Mouse (Mus musculus) liver, adult 2 months (tissue): ENCODE data around the gene H2-Ab1. TPM values are rescaled to one million over a fixed set of nuclear protein-coding genes. Genes with fewer than 3 reads are reported as not detected.

ENCODE experiments used
- DNase-seq: peaks from one replicate; pipeline ENCODE4 v3.0.0-alpha.2; 2011; ENCODE audit warnings: low read depth, low spot score; ENCODE audit errors: extremely low read depth
- H3K27ac ChIP-seq: fragments of 200-500 bp; replicated peaks from 2 replicates; pipeline ENCODE4 v1.5.1; 2012; ENCODE audit warnings: low read depth, mild to moderate bottlenecking, control low read depth, inconsistent platforms, low read length; ENCODE audit not compliant: insufficient read depth
- H3K27me3 ChIP-seq: fragments of 200-500 bp; 2 replicates; pipeline ENCODE4 v1.6.1; 2012; ENCODE audit warnings: mild to moderate bottlenecking, moderate library complexity, low read length, inconsistent platforms; ENCODE audit not compliant: control insufficient read depth, insufficient read depth
- H3K36me3 ChIP-seq: fragments of 200-500 bp; 2 replicates; pipeline ENCODE4 v1.6.1; 2012; ENCODE audit warnings: low read length, inconsistent platforms; ENCODE audit not compliant: control insufficient read depth, insufficient read depth
- H3K4me1 ChIP-seq: fragments of 200-500 bp; 2 replicates; pipeline ENCODE4 v1.6.1; 2011; ENCODE audit warnings: low read length; ENCODE audit not compliant: control insufficient read depth, insufficient read depth
- H3K4me3 ChIP-seq: fragments of 200-500 bp; 2 replicates; pipeline ENCODE4 v1.5.1; 2011; ENCODE audit warnings: low read depth, mild to moderate bottlenecking, control low read depth, low read length, moderate library complexity; ENCODE audit not compliant: insufficient read depth
- H3K79me2 ChIP-seq: fragments of 200-500 bp; 2 replicates; pipeline ENCODE4 v1.6.1; 2012; ENCODE audit warnings: inconsistent platforms, mild to moderate bottlenecking, low read length, moderate library complexity; ENCODE audit not compliant: control insufficient read depth, insufficient read depth
- H3K9ac ChIP-seq: fragments of 200-500 bp; 2 replicates; pipeline ENCODE4 v1.6.1; 2012; ENCODE audit warnings: low read depth, mild to moderate bottlenecking, control low read depth, inconsistent platforms, low read length
- CTCF ChIP-seq: fragments of 200-500 bp; IDR thresholded peaks from 2 replicates; pipeline ENCODE4 v1.5.1; 2011; ENCODE audit warnings: low read depth, low read length, control low read depth
- POLR2A ChIP-seq: fragments of 200-500 bp; IDR thresholded peaks from 2 replicates; pipeline ENCODE4 v1.6.1; 2011; ENCODE audit warnings: low read length, control low read depth; ENCODE audit not compliant: insufficient read depth; ENCODE audit errors: extremely low read depth
- WGBS: fragments of 180-500 bp; shearing (Covaris S2); methylation state at CpG from one replicate; pipeline ENCODE4 v1.1.7; 2018; 5-methylcytosine and 5-hydroxymethylcytosine counted together
- polyA plus RNA-seq: library from polyadenylated mRNA; depleted of rRNA; stranded (reverse); fragments of >200 nt; gene quantifications from 2 replicates; pipeline ENCODE4 v1.2.3, GENCODE M21; 2012
- total RNA-seq: library from RNA; depleted of rRNA; stranded (reverse); fragments of >200 nt; gene quantifications from 2 replicates; pipeline ENCODE4 v1.2.3, GENCODE M21; 2014

H2-Ab1 gene
- total and polyA plus RNA-seq, 2 experiments = 25.2 to 156 TPM

DNA sequence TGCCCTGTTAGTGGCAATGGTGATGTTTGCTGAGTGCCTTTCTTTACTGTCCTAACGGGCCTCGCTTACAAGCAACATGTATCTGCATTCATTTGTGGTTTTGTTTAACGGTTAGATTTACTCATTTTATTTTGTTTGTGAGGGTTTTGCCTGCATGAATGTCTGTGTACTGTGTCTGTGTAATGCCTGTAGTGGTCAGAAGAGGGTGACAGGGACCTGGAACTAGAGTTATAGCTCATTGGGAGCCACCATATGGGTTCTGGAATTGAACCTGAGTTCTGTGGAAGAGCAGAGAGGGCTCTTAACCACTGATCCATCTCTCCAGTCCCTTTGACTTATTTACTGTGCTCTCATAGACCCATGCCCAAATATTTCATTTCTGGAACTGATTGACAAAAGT, 10.4 kb upstream of the H2-Ab1 start:
- no peak overlapping the region for H3K9ac ChIP-seq
- H3K79me2 ChIP-seq = no peaks in the 10 kb centered on the region
- H3K27ac ChIP-seq = no peak overlapping the region
- no peaks in the 10 kb centered on the region for H3K27me3 ChIP-seq
- no peaks in the 10 kb centered on the region for H3K36me3 ChIP-seq
- no peak overlapping the region for H3K4me3 ChIP-seq
- TF ChIP-seq CTCF (no peak), POLR2A (no peak)
- DNase-seq = no peak
- H3K4me1 ChIP-seq = no peaks in the 10 kb centered on the region
- WGBS = 83% methylated on average over 3 of the region's 3 CpGs

- Histone ChIP-seq H3K27me3 (no peaks in the 10 kb centered on the region), H3K4me3 (no peak overlapping the region), H3K36me3 (no peaks in the 10 kb centered on the region), H3K4me1 (no peaks in the 10 kb centered on the region), H3K79me2 (no peaks in the 10 kb centered on the region), H3K27ac (no peak overlapping the region), H3K9ac (no peak overlapping the region)
- DNase-seq = no peak
- TF ChIP-seq CTCF (no peak), POLR2A (no peak)
- WGBS = 69% methylated on average over 2 of the region's 2 CpGs
Measured at GRCm38 (mm10) chr17:34248764-34249163, 8.7 kb upstream of the H2-Ab1 start.

DNA sequence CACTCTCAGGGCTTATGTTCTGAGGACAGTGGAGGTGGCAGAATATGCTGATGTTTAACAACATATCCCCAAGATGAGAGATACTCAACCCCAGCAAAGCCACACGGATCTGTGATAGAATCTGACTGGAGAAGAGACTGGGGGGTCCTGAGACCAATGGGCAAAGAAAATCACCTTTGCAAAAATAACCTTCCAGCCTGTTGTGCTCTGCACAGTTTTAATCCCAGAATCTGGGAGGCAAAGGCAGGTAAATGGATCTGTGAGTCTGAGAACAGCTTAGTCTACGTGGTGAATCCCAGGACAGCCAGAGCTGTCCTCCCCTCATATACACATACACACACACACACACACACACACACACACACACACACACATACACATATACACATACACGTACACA, 8.1 kb upstream of the H2-Ab1 start:
- Histone ChIP-seq H3K4me3 (no peak overlapping the region), H3K36me3 (no peaks in the 10 kb centered on the region), H3K79me2 (no peaks in the 10 kb centered on the region), H3K9ac (no peak overlapping the region), H3K4me1 (no peaks in the 10 kb centered on the region), H3K27me3 (no peaks in the 10 kb centered on the region), H3K27ac (no peak overlapping the region)
- 35% methylated on average over 3 of the region's 3 CpGs for WGBS
- no peak for TF ChIP-seq POLR2A
- TF ChIP-seq CTCF = no peak
- DNase-seq = no peak

- Histone ChIP-seq H3K27ac (no peak overlapping the region), H3K36me3 (no peaks in the 10 kb centered on the region), H3K79me2 (no peaks in the 10 kb centered on the region), H3K27me3 (no peaks in the 10 kb centered on the region), H3K9ac (no peak overlapping the region), H3K4me1 (no peaks in the 10 kb centered on the region), H3K4me3 (no peak overlapping the region)
- TF ChIP-seq POLR2A = no peak
- peak; percentile 31 for TF ChIP-seq CTCF
- WGBS = 20% methylated on average over 4 of the region's 4 CpGs
- peak; percentile 56 for DNase-seq
Measured at GRCm38 (mm10) chr17:34249878-34250277, 7.6 kb upstream of the H2-Ab1 start.

DNA sequence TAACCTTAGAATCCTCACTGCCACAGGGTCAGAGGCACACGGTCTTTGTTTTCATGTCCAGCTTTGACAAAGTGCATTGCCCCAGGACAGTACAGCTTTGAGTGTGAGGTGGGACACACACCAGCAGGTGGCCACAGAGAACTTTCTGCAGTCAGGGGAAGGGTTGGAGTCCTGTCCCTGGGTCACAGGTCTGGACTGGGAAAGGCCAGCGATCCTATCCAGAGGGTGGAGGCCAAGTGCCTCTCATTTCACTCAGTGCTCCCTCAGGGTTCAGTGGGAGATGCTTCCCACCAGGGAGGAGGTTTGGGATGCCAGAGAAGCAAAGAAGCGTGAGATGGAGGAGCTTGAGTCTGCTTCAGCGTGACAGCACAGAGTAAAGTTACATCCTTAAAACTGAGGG, 5.8 kb upstream of the H2-Ab1 start:
- no peaks in the 10 kb centered on the region for H3K79me2 ChIP-seq
- no peaks in the 10 kb centered on the region for H3K36me3 ChIP-seq
- H3K27ac ChIP-seq = no peak overlapping the region
- no peak for DNase-seq
- H3K4me3 ChIP-seq = no peak overlapping the region
- H3K9ac ChIP-seq = no peak overlapping the region
- no peaks in the 10 kb centered on the region for H3K4me1 ChIP-seq
- H3K27me3 ChIP-seq = no peaks in the 10 kb centered on the region
- no peak for TF ChIP-seq POLR2A
- peak; percentile 40; the same call in 1 of the 2 replicates for TF ChIP-seq CTCF
- WGBS = 55% methylated on average over 4 of the region's 4 CpGs

DNA sequence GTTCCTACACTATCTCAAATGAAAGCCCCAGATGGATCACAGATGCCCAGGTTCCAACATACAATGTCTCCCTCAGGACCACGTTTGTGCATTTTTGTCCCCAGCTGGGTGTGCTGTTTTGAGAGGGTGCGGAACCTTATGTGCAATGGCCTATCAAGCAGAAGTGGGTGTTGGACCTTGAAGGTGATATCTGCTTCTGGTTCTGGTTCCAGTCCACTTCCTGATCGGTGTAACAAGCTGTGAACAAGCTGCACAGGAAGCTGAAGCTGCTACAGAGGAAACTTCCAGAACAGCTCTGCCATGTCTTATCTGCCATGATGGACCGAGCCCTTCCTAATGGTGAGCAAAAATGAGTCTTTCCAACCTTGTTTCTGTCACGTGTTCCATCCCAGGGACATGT, 988 bp upstream of the H2-Ab1 start:
- Histone ChIP-seq H3K4me1 (no peaks in the 10 kb centered on the region), H3K79me2 (no peaks in the 10 kb centered on the region), H3K4me3 (no peak overlapping the region), H3K9ac (no peak overlapping the region), H3K27me3 (0 out of 2 replicates have a peak, but pooled peaks cover 2% of the 10 kb centered on the region), H3K36me3 (no peaks in the 10 kb centered on the region), H3K27ac (no peak overlapping the region)
- no peak for DNase-seq
- no peak for TF ChIP-seq CTCF
- no peak for TF ChIP-seq POLR2A
- WGBS = 63% methylated on average over 5 of the region's 5 CpGs
